Mouse (Mus musculus): ENCODE data around the gene Dppa1.
"Not testable (repeated sequence)": the region's sequence is repeated elsewhere in the genome, so short reads cannot be mapped to it uniquely, and the experiment has no call there.

The Dppa1 gene

DNA sequence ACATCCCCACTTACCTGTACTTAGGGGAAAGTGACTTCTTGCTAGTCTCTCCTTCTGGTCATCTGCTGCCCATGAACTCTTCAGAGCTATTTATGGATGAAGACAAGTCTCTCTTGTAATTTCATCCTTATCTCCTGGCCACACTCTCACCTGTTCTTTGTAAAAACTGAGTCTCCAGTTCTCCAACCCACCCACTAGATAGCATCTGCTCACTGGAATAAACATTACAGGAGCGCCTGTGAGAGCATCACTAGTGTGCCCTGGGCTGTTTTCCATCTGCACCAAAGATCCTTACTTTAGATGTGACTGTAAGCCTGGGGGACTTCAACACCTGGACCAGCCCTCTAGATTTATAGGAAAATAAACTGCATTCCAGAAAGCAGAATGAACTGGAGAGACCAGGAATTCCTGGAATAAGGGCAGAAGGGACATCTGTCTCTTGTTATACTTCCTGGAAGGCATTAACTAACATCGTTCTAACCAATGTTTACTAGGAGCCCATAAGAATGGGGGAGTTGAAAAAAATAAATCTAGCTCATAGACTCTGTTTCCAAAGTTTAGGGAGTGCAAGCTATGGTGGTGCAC lies at the start of gene Dppa1:
Dppa1 (minus strand) TSS at position 51 of the 585 bp plus-strand sequence.
- DNase-seq = no peak

- no peak for DNase-seq
These were observed 38.9 kb upstream of the Dppa1 start for GRCm38 (mm10) chr11:46667938-46668337.

GRCm38 (mm10) chr11:46667105-46667504 lies 38.0 kb upstream of the Dppa1 start:
- no peak for DNase-seq

GRCm38 (mm10) chr11:46665599-46666522 lies 36.8 kb upstream of the Dppa1 start:
- DNase-seq = no peak

DNA sequence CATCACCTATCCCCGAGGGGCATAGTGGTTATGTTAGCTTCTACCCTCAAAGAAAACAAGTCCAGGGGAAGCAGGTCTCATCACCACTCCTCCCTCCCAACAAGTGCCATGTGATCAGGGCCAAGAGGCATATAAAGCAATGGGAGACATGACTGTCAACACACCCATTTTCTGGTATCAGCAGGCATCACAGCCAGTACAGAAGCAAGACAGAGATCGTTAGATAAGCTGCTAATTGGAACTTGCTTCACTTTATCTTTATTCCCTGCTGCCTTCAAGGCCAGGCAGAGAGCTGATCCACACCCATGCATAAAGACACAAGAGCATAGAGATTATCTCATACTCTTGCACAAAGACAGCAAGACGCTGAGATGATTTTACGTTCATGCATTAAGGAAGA lies 34.2 kb upstream of the Dppa1 start:
- DNase-seq = no peak

DNA sequence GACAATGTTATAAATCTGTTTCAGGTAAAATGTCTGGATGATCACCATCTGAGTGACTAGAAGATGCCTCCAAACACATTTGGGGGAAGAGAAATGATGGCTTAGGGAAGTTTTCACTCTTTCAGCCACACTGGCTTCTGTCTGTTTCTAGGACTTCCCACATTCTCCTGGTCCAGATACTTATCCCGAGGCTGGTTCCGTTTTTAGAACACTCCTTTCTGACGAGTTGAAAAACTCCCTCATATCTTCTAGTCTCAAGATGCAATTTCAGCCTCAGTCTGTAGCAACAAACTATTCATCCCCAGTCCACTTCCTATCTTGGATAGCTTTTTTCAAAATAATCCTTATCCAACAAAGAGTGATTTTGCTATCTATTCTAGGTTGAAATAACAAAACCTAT lies 23.4 kb upstream of the Dppa1 start:
- no peak for DNase-seq

DNA sequence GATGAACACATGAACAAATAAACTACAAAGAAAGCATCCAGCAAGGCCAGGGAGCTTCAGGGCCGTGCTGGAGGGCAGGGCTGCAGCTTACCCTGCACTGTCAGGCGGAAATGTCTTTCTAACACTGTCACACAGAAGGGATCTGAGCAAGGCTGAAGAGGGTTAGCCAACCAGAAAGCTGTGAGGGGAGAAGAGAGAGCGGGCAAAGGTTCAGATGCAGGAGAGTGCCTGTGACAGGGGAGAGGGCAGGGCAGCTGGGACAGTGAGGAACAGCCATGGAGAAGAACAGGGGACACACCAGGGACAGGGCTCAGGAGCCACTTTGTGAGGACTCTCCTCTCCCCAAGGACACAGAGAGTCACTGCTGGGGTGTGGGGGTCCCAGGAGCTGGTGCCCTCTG lies 20.6 kb upstream of the Dppa1 start:
- DNase-seq = not testable (repeated sequence)

DNA sequence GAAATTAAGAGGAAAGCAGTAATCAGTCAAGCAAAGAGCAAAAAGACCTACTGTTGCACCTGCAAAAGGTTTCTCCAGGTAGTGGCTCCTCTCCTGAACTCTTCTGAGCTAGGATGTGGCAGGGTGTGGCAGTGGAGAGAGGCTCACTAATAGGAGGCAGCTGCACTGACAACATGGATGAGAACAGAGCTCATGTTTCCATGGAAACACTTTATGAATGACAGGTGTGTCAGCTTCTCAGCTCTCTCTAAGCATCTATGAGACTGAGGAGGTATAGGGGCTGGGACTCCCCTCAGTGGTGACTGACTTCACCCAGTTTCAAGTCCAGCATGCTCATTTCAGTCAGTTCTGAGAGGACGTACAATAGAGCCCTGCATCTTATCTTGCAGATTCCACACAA lies 15.8 kb upstream of the Dppa1 start:
- no peak for DNase-seq

DNA sequence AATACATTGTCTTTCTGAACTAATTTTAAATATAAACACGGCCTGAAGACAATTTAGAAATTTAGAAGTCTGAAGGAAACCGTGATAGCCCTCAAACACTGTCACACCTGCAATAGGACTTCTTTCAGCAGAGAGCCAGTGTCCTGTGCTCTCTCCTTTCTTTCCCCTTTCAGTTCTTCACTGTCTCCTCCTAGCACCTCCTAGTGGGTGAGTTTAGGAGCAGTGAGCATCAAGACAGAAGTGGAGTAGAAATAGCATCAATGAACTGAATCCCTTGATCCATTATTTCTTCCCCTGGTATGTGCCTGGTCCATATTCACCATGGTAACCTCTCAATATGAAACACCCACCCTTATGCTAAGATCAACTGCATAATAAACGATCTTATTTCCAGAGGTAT lies 7.5 kb upstream of the Dppa1 start:
- no peak for DNase-seq

DNA sequence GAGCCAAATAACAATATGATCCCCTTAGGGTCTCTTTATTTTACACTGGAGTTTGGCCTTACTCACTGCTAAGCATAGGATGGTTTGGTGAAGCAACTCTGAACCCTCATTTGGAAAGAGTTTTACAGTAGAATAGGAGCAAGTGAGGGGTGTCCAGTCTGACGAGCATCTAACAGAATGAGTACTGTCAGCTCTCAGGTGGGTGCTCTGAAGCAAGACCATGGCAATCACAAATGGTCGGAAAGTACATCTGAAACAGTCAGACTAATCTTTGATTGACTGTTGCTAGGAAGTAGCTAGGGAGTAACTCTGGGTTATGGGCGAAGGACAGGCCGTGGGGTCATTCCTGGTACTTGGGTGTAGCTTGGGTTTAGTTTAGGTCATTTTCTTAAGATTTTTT lies 6.5 kb upstream of the Dppa1 start:
- DNase-seq = not testable (repeated sequence)

- no peak for DNase-seq
These were observed 2.6 kb upstream of the Dppa1 start for GRCm38 (mm10) chr11:46631635-46632034.

- DNase-seq = no peak
These were observed 8.5 kb downstream of the Dppa1 start for GRCm38 (mm10) chr11:46620414-46621168.

- no peak for DNase-seq
These were observed 9.1 kb downstream of the Dppa1 start for GRCm38 (mm10) chr11:46619929-46620328.

DNA sequence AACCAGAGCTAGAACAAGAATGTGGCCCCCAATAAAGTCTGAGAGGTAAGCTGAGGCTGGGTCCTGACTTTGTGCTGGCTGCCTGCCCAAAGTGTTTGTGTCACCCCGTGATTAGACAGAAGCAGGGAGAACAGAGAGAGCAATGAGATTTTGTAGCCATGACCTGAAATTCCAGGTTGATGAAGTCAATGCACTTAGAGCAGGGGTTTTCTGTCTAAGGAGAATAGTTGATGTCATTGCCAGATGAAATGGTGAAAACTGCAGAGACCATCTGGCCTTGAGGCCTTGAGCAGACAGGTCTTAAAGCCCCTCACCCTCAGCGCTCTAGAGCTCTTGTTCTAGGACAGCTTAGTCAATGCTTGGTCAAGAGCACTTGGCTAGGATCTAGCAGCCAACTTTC lies 36.6 kb downstream of the Dppa1 start:
- no peak for DNase-seq

- no peak for DNase-seq
These were observed 46.3 kb downstream of the Dppa1 start for GRCm38 (mm10) chr11:46582741-46583140.

DNA sequence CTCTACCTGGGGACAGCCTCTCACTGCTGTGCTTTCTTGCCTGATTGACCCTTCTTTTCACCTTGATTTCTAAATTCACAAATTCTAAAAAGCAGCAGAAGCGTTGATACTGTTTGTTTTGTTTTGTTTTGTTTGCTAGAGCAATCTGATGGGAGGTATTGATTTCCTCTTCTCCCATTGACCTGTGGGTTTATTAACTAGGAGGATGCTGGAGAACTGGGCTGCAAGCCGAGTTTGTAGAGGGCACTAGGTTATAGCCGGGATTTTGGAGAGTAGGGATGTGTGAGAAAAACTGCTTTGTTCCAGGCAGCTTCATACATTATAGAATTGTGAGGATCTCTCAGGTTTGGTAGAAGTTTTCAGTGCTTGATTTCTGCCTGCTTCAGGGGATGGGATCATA lies 48.6 kb downstream of the Dppa1 start:
- DNase-seq = no peak

DNA sequence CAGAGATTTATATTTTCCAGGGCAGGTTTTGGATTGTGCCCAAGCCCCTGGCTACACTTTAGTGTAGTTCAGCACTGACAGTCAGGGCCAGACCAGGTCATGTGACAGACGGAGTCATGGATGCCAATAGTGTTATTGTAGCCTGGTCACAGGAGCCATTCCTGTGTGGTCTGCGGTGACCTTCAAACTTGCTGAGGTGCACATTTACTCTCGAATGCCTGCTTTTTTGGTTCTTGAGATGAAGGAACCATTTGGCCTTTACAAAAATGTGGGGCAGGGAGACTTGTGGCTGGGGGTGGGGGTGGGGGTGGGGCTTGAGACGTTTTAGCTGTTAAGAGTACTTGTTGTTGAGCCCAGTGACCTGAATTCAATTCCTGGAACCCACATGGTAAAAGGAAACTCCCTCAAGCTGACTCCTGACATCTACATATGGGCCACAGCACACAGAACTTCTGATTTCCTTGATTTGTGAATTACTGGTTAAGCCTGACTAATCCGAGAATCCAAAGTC lies 50.2 kb downstream of the Dppa1 start:
- DNase-seq = no peak

DNA sequence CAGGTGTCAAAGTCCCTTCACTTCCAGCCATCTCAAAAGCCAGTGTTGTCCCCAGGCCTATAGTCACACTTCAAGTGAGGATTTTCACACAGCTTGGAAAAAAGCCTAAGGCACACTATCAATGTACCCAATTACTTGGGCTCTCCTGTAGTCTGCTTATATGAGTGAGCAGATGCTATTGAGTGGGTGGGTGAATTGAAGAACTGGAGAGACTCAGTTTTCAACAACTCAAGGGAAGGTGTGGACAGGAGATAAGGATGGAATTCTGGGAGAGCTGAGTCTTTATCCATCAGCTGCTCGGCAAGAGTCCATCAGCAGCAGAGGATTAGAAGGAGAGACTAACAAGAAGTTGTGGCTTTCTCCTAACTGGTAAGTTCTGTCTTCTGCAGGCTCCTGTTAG lies 57.7 kb downstream of the Dppa1 start, which contains the start of gene BC053393:
BC053393 (plus strand) TSS at position 210 of the 400 bp plus-strand sequence.
- no peak for DNase-seq

GRCm38 (mm10) chr11:46569107-46569506 lies 60.0 kb downstream of the Dppa1 start:
- no peak for DNase-seq

DNA sequence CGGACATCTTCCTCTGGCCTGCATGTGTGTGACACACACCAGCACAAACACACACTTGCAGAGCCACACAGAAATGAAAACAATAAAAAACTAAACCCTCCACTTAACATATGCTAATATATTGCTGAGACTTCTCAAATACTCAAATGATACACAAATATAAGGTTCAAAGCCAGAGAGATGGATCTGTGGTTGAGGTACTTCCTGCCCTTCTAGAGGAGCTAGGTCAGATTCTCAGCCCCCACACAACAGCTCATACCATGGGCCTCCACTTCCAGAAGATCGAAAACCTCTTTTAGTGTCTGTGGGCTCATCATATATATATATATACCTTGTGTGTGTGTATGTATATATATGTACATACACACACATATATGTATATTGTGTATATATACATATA lies 63.1 kb downstream of the Dppa1 start:
- no peak for DNase-seq

- DNase-seq = no peak
These were observed 64.4 kb downstream of the Dppa1 start for GRCm38 (mm10) chr11:46564671-46565070.

GRCm38 (mm10) chr11:46561096-46561495 lies 68.0 kb downstream of the Dppa1 start:
- no peak for DNase-seq

Measured in cerebellum, adult 11-12 months (tissue).